Mouse (Mus musculus) midbrain, embryonic 14.5 days (tissue): ENCODE data around the gene Cmya5. TPM values are rescaled to one million over a fixed set of nuclear protein-coding genes. Genes with fewer than 3 reads are reported as not detected.

ENCODE experiments used
- ATAC-seq: fragments of 200-750 bp; cut with Nextera tagmentation; 2 replicates; pipeline ENCODE4 v1.8.0; 2017; ENCODE audit warnings: moderate number of reproducible peaks, moderate library complexity; ENCODE audit not compliant: low FRiP score, low TSS enrichment
- DNase-seq: peaks from one replicate; pipeline ENCODE4 v3.0.0-alpha.2; 2015
- H3K27ac ChIP-seq: fragments of 300-500 bp; sonication (generic); replicated peaks from 2 replicates; pipeline ENCODE4 v1.5.1; 2014; ENCODE audit warnings: mild to moderate bottlenecking, low read depth, low read length, moderate library complexity
- H3K27me3 ChIP-seq: fragments of 300-500 bp; sonication (generic); 2 replicates; pipeline ENCODE4 v1.6.1; 2014; ENCODE audit warnings: low read length, control low read depth, mixed read lengths; ENCODE audit not compliant: control insufficient read depth, insufficient read depth
- H3K36me3 ChIP-seq: fragments of 300-500 bp; sonication (generic); 2 replicates; pipeline ENCODE4 v1.6.1; 2014; ENCODE audit warnings: low read length, control low read depth; ENCODE audit not compliant: control insufficient read depth, insufficient read depth
- H3K4me1 ChIP-seq: fragments of 300-500 bp; sonication (generic); 2 replicates; pipeline ENCODE4 v1.6.1; 2014; ENCODE audit warnings: mild to moderate bottlenecking, antibody characterized with exemption, low read length, control low read depth; ENCODE audit not compliant: control insufficient read depth, insufficient read depth
- H3K4me2 ChIP-seq: fragments of 300-500 bp; sonication (generic); 2 replicates; pipeline ENCODE4 v1.6.1; 2014; ENCODE audit warnings: mild to moderate bottlenecking, low read length, moderate library complexity
- H3K4me3 ChIP-seq: fragments of 300-500 bp; sonication (generic); replicated peaks from 2 replicates; pipeline ENCODE4 v1.5.1; 2014; ENCODE audit warnings: low read depth, low read length
- H3K9ac ChIP-seq: fragments of 300-500 bp; sonication (generic); replicated peaks from 2 replicates; pipeline ENCODE4 v1.6.1; 2014; ENCODE audit warnings: mild to moderate bottlenecking, low read length, moderate library complexity
- H3K9me3 ChIP-seq: fragments of 300-500 bp; sonication (generic); 2 replicates; pipeline ENCODE4 v1.6.1; 2016; ENCODE audit warnings: low read length, control low read depth, mixed read lengths; ENCODE audit not compliant: control insufficient read depth
- WGBS: fragments of 180-500 bp; shearing (Covaris S2); extraction: QIAGEN DNeasy Blood & Tissue Kit; methylation state at CpG from one replicate; pipeline ENCODE4 v1.1.7; 2014; 5-methylcytosine and 5-hydroxymethylcytosine counted together
- polyA plus RNA-seq: library from polyadenylated mRNA; unstranded; fragments of >200 nt; fragmentation: Nextera tagmentation; extraction: Ambion mirVana; gene quantifications from 2 replicates; pipeline ENCODE4 v1.2.1, GENCODE M21; 2014

The Cmya5 gene
- polyA plus RNA-seq, 1 experiment from 2014 or later: 0.34 TPM

DNA sequence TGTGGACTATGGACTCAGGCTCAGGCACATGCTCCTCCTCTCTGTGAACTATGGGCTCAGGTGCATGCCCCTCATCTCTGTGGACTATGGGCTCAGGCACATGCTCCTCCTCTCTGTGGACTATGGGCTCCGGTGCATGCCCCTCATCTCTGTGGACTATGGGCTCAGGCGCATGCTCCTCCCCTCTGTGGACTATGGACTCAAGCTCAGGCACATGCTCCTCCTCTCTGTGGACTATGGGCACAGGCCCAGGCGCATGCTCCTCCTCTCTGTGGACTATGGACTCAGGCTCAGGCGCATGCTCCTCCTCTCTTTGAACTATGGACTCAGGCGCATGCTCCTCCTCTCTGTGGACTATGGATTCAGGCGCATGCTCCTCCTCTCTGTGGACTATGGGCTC is 47.9 kb downstream of the Cmya5 start:
- H3K36me3 ChIP-seq: no peaks in the 10 kb centered on the region
- DNase-seq: no peak
- 94% methylated on average over 6 of the region's 6 CpGs for WGBS

DNA sequence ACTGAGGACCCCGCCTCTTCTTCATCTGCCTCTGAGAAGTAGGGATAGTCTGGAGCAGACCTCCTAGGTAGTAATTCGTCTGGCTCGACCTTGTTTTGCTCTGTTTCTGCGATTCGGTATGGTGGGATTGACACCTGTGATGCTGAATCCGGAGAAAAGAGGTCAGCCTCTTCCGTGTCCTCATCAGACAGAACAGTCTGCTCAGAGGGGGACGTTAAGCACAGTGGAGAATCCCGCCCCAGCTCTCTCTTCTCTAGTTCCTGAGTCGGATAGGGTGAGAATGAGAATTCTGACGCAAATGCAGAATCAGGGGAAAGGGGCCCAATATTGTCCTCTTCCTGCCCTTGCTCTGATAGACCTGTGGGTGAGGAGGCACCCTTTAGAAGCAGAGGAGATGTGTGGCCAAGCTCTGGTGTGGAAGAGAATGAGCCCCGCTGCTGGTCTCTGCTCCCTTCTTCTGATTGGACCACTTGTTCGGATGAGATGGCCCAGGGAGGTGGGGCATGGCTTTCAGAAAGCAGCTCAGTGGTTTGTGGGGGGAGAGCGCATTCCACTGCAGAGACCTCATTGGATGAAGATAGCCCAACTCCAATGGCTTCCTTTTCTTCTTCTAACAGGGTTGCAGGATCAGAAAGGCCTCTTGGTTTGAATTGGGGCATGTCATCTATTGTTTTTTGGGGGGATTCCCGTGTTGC is 49.3 kb downstream of the Cmya5 start:
- Histone ChIP-seq H3K9me3 (no peaks in the 10 kb centered on the region), H3K27me3 (no peaks in the 10 kb centered on the region), H3K27ac (no peak overlapping the region), H3K4me2 (no peak overlapping the region), H3K4me3 (no peak overlapping the region), H3K36me3 (no peaks in the 10 kb centered on the region), H3K4me1 (no peaks in the 10 kb centered on the region), H3K9ac (no peak overlapping the region)
- no peak for ATAC-seq
- WGBS: 90% methylated on average over 15 of the region's 15 CpGs
- DNase-seq: no peak

More for the DNA sequence above, 47.9 kb downstream of the Cmya5 start:
- no peak for ATAC-seq
- Histone ChIP-seq H3K27me3 (no peaks in the 10 kb centered on the region), H3K9me3 (no peaks in the 10 kb centered on the region), H3K9ac (no peak overlapping the region), H3K27ac (no peak overlapping the region), H3K4me3 (no peak overlapping the region), H3K4me1 (no peaks in the 10 kb centered on the region), H3K4me2 (no peak overlapping the region)

DNA sequence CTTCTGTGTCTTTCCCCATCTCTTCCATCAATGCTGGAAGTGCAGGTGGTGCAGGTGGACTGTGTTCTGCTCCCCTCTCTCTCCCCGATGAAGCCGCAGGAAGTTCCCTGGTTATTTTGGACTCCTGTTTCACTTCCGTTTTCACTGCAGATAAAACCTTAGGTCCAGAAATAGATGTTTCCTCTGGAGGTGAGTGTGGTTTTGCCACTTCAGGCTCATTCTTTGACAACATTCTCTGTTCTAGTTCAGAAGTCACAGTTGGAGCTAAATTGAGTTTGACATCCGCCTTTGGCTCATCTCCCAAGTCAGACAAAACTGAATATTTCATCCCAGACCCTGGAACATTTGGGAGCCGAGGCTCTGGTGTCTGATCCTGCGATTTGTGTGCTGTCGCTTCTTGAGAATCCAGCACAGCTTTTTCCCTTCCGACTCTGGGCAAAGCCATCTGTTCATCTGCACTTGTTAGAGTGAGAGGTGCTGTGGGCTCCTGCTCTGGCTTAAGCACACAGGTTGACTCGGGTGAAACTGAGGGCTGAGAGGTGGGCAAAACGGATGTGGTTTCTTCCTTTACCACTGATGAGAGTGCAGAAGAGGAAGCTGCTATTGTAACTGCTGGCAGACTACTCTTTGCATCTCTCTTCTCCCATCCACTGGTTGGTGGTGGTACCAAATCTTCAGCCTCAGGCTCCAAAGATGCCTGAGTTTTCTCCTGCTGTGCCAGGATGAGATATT is 50.2 kb downstream of the Cmya5 start:
- no peak overlapping the region for H3K4me2 ChIP-seq
- no peak for ATAC-seq
- H3K27me3 ChIP-seq: no peaks in the 10 kb centered on the region
- no peaks in the 10 kb centered on the region for H3K9me3 ChIP-seq
- no peaks in the 10 kb centered on the region for H3K4me1 ChIP-seq
- no peak overlapping the region for H3K9ac ChIP-seq
- no peak overlapping the region for H3K27ac ChIP-seq
- H3K4me3 ChIP-seq: no peak overlapping the region
- no peaks in the 10 kb centered on the region for H3K36me3 ChIP-seq
- WGBS: 86% methylated on average over 10 of the region's 10 CpGs
- no peak for DNase-seq

DNA sequence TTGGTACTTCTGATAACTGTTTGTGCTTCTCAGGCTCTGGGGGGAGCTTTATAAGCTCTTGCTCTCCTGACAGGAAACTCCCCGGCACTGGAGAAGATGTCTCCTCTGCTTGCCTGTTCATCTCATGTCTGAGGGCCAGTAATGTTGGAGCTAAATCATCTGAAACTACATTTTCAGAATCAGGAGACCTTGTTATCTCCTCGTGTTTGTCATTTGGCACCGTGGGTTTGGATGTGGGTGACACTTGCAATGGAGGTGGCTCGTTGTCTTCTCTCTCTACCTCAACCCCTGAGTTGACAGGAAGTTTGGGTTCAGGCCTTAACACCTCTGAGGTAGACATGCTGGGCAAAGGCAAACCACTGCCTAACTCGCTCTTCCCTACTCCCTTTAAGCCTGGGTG is 50.8 kb downstream of the Cmya5 start:
- no peak overlapping the region for H3K4me3 ChIP-seq
- no peaks in the 10 kb centered on the region for H3K4me1 ChIP-seq
- H3K9ac ChIP-seq: no peak overlapping the region
- 90% methylated on average over 5 of the region's 5 CpGs for WGBS
- H3K27me3 ChIP-seq: no peaks in the 10 kb centered on the region
- H3K27ac ChIP-seq: no peak overlapping the region
- H3K9me3 ChIP-seq: no peaks in the 10 kb centered on the region
- ATAC-seq (no peak), DNase-seq (no peak)
- no peak overlapping the region for H3K4me2 ChIP-seq
- no peaks in the 10 kb centered on the region for H3K36me3 ChIP-seq

DNA sequence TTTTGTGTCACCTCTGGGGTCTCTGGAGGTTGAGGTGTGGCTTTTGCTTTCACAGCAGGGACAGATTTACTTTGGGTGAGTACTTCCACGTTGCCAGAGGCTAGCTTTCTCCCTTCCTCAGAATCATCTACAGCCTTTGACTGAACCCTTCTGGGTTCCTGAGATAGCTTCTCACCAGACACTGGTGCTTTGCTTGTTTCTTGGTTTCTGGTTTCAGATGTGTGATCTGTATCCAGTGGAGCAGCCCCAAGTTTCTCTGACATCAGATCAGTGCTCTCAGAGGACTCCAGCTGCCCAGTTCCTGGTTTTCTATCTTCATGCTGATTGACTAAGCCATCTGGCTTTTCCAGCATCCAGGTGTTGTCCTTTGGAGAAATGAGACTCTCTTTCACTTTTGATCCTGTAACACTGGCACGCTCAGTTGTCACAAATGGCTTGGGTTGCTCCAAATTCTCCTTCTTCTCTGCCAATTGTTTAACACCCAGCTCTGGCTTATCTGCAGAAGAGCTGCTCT is 51.6 kb downstream of the Cmya5 start:
- ATAC-seq (no peak), DNase-seq (no peak)
- WGBS: 75% methylated on average over 2 of the region's 2 CpGs
- Histone ChIP-seq H3K4me1 (no peaks in the 10 kb centered on the region), H3K4me3 (no peak overlapping the region), H3K9ac (no peak overlapping the region), H3K9me3 (no peaks in the 10 kb centered on the region), H3K27me3 (no peaks in the 10 kb centered on the region), H3K36me3 (no peaks in the 10 kb centered on the region), H3K27ac (no peak overlapping the region), H3K4me2 (no peak overlapping the region)

DNA sequence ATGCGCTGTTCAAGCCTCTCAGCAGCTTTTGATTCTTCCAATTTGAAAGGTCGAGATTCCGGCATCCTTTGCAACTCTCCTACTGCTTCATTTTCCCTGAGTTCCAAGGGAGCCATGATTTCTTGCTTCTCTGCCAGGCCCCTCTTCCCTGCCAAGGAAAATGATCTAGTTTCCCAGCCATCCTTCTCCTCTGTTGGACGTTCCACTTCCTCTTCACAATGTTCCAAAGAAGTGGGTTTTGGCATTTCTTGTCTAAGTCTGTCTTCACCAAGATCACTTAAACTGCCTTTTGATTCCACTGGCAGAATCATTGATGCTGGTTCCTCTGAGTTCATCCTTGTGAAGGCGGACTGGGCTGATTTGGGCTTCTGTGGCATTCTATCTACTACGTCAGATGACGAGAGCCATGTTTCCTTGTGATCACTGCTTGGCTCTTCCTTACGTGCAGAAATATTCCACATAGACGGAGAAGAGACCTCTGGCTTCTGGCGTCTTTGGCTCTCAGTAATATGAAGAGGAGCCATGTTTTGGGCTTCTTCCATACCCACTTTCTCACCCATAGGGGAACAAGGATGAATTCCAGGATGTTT is 52.6 kb downstream of the Cmya5 start:
- no peak overlapping the region for H3K4me2 ChIP-seq
- H3K9ac ChIP-seq: no peak overlapping the region
- H3K9me3 ChIP-seq: no peaks in the 10 kb centered on the region
- H3K4me3 ChIP-seq: no peak overlapping the region
- WGBS: 90% methylated on average over 10 of the region's 10 CpGs
- DNase-seq: no peak
- H3K36me3 ChIP-seq: no peaks in the 10 kb centered on the region
- H3K4me1 ChIP-seq: no peaks in the 10 kb centered on the region
- H3K27me3 ChIP-seq: no peaks in the 10 kb centered on the region
- no peak overlapping the region for H3K27ac ChIP-seq
- no peak for ATAC-seq

DNA sequence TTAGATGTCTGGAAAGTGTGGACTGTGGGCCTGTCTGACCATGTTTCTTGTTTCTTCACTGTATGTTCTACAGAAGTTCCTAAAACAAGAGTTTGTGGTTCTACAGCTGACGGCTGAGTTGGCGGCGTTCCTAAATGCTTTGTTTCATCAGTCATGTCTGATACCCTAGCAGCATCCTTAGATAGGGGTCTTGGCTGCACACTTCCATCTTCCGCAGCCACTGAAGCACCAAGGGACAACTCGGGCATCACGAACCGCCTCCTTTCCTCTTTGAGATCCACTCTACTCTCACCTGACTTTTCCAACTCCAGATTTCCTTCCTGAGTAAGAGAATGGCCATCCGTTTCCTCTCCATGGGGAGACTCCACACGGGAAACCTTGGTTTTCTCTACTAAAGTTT is 53.3 kb downstream of the Cmya5 start:
- no peak overlapping the region for H3K27ac ChIP-seq
- no peak overlapping the region for H3K4me2 ChIP-seq
- H3K4me3 ChIP-seq: no peak overlapping the region
- no peaks in the 10 kb centered on the region for H3K4me1 ChIP-seq
- H3K36me3 ChIP-seq: no peaks in the 10 kb centered on the region
- no peaks in the 10 kb centered on the region for H3K9me3 ChIP-seq
- 95% methylated on average over 9 of the region's 9 CpGs for WGBS
- no peak overlapping the region for H3K9ac ChIP-seq
- DNase-seq: no peak
- no peak for ATAC-seq
- H3K27me3 ChIP-seq: no peaks in the 10 kb centered on the region

DNA sequence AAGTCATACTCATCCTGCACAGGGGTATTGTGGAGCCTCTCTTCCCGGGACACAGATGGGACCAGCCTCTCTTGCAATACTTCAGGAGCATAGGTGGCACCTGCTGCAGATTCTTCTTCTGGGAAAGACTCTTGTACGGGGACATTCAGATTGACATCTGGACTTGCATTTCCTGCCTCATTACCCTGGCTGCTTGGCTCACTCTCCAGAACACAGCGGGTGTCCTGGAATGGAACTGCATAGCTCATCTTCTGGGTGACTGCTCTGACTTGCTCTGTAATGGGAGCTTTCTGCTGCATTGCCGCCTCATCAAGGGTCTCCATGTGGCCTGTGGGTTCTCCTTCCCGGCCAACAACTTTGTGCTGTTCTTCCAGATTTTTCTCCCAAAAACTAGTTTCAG is 55.0 kb downstream of the Cmya5 start:
- no peak for ATAC-seq
- Histone ChIP-seq H3K36me3 (no peaks in the 10 kb centered on the region), H3K9me3 (no peaks in the 10 kb centered on the region), H3K4me3 (no peak overlapping the region), H3K4me1 (no peaks in the 10 kb centered on the region), H3K9ac (no peak overlapping the region), H3K27me3 (no peaks in the 10 kb centered on the region), H3K4me2 (no peak overlapping the region), H3K27ac (no peak overlapping the region)
- DNase-seq: no peak
- 79% methylated on average over 5 of the region's 5 CpGs for WGBS
